Comparison of ENCODE assay signal across 16 mouse cellular contexts in the genomic region with DNA sequence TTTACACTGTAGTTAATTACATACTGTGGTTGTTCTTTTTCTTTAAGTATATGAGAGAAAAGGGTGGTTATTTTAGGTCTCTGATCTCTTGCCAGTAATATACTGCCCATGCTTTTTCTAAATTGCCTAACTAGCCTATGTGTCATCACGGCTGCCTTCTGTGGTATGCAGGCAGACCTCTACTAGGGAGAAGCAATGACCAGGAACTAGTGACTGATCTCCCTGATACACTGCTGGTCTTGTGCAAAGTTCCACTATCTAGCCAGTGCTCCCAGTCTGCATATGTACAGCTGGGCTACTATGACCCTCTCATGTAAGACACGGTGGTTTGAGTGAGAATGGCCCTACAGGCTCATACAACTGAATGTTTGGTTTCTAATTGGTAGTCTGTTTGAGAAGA.
"Had no signal": no experiment of that assay in that cellular context is flagged by ENCODE, and none has a peak within 500 bp of the region (broad histone marks: within the 10 kb centered on the region; RNA-seq: fewer than 3 reads in every experiment).

No protein-coding gene starts in this region.

- H3K4me1 ChIP-seq: liver, embryonic 13.5 days; neural tube, embryonic 12.5 days; stomach, embryonic 15.5 days had no signal

- H3K36me3 ChIP-seq: limb, embryonic 12.5 days; liver, embryonic 13.5 days; lung, embryonic 15.5 days; neural tube, embryonic 12.5 days; stomach, embryonic 15.5 days had no signal

- DNase-seq: kidney, adult 8-10 months; kidney, postnatal 25 days; liver; liver, embryonic 13.5 days; liver, postnatal 0 days; lung, postnatal 14 days; midbrain, embryonic 14.5 days; right cerebral cortex, postnatal 4 days; spleen, adult 18-20 months; thymus, adult 2 months; thymus, postnatal 25 days had no signal

- H3K9me3 ChIP-seq: limb, embryonic 12.5 days; liver, embryonic 13.5 days; lung, embryonic 15.5 days; neural tube, embryonic 12.5 days; stomach, embryonic 15.5 days had no signal

- H3K4me2 ChIP-seq: limb, embryonic 12.5 days; liver, embryonic 13.5 days; lung, embryonic 15.5 days; neural tube, embryonic 12.5 days; stomach, embryonic 15.5 days had no signal

- H3K27me3 ChIP-seq: limb, embryonic 12.5 days; liver, embryonic 13.5 days; lung, embryonic 15.5 days; neural tube, embryonic 12.5 days; stomach, embryonic 15.5 days had no signal

- H3K9ac ChIP-seq: limb, embryonic 12.5 days; liver, embryonic 13.5 days; liver, postnatal 0 days; lung, embryonic 15.5 days; neural tube, embryonic 12.5 days; stomach, embryonic 15.5 days had no signal

- ATAC-seq: liver, postnatal 0 days had no signal

- H3K4me3 ChIP-seq: limb, embryonic 12.5 days; liver, embryonic 13.5 days; lung, embryonic 15.5 days; neural tube, embryonic 12.5 days; stomach, embryonic 15.5 days had no signal

- H3K27ac ChIP-seq: limb, embryonic 12.5 days; liver, embryonic 13.5 days; lung, embryonic 15.5 days; macrophage; neural tube, embryonic 12.5 days; stomach, embryonic 15.5 days had no signal
